Mouse (Mus musculus): ENCODE results near the gene Stx12. TPM values are rescaled to one million over a fixed set of nuclear protein-coding genes. Genes with fewer than 3 reads are reported as not detected.
"Not testable (repeated sequence)": the region's sequence is repeated elsewhere in the genome, so short reads cannot be mapped to it uniquely, and the experiment has no call there.

Stx12 gene
- polyA plus RNA-seq, 2 experiments, result 54.2 to 65.2 TPM

DNA sequence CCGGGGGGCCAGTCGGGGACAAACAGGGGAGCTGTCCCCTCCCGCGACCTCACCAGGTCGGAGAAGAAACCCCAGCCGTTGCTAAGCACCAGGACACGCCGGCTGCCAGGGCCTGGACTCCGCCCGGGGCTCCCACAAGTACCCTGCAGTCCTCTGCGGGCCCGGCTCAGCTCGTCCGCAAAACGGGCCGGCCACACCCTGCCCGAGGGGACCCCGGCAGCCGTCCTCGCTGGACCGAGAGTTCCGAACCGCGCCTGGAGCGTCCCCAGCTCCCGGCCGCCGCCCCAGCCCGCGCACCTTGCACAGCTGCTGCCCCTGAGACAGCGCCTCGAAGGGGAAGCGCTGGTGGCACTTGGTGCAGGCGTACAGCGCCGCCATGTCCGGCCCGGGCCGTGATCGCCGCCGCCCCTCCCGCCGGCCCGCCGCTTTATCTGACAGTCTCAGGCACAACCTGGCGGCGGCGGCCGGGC lies 37.8 kb upstream of the Stx12 start:
- Histone ChIP-seq H3K27me3 (ENCODE audit: control insufficient read depth, insufficient read depth, low read length) (no peaks in the 10 kb centered on the region), H3K27ac (replicated peaks; ENCODE audit: low read depth, low read length) (peak overlapping the region; percentile 75), H3K4me2 (replicated peaks; ENCODE audit: low read depth, low read length, severe bottlenecking) (peak overlapping the region; percentile 55), H3K4me3 (replicated peaks; ENCODE audit: low read length) (peak overlapping the region; percentile 95), H3K36me3 (ENCODE audit: control insufficient read depth, insufficient read depth, low read length) (peaks cover 12% of the 10 kb centered on the region), H3K4me1 (ENCODE audit: control insufficient read depth, insufficient read depth, low read length) (0 out of 2 replicates have a peak, but pooled peaks cover 3% of the 10 kb centered on the region), H3K9ac (ENCODE audit: low read depth, low read length, severe bottlenecking) (peak overlapping the region; percentile 84), H3K9me3 (ENCODE audit: control insufficient read depth, low read length) (no peaks in the 10 kb centered on the region)
- ATAC-seq (ENCODE audit: low FRiP score, low read depth) (peak; percentile 12), DNase-seq (ENCODE audit: low spot score) (no peak)
- no peak for TF ChIP-seq POLR2A (IDR thresholded peaks at IDR 0.05; ENCODE audit: borderline replicate concordance, extremely low read depth, insufficient read depth, insufficient read length)
- 0% methylated on average over 31 of the region's 50 CpGs for WGBS

DNA sequence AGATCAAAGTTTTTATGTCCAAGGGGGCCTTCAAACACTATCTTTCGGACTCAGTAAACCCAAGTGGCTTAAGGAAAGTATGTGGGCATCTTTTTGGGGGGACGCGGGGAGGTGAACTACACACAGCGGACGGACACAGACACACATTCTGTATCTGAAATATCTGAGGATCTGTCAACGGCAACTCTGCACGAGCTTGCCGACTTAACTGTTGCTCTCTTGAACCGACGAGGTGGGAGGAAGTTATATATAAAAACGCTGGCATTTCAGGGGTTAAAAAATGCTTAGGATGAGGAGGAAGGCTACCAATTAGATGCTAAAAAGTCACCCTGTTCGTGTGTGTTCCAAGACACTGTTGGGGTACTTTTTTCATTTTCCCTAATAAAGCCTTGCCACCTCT lies 37.2 kb upstream of the Stx12 start:
- peak overlapping the region; percentile 84 for H3K9ac ChIP-seq (ENCODE audit: low read depth, low read length, severe bottlenecking)
- no peak for TF ChIP-seq POLR2A (IDR thresholded peaks at IDR 0.05; ENCODE audit: borderline replicate concordance, extremely low read depth, insufficient read depth, insufficient read length)
- H3K27ac ChIP-seq (replicated peaks; ENCODE audit: low read depth, low read length), result no peak overlapping the region
- peak overlapping the region; percentile 55 for H3K4me2 ChIP-seq (replicated peaks; ENCODE audit: low read depth, low read length, severe bottlenecking)
- peaks cover 16% of the 10 kb centered on the region for H3K36me3 ChIP-seq (ENCODE audit: control insufficient read depth, insufficient read depth, low read length)
- peak overlapping the region; percentile 95 for H3K4me3 ChIP-seq (replicated peaks; ENCODE audit: low read length)
- H3K9me3 ChIP-seq (ENCODE audit: control insufficient read depth, low read length), result no peaks in the 10 kb centered on the region
- DNase-seq (ENCODE audit: low spot score), result no peak
- no peaks in the 10 kb centered on the region for H3K27me3 ChIP-seq (ENCODE audit: control insufficient read depth, insufficient read depth, low read length)
- ATAC-seq (ENCODE audit: low FRiP score, low read depth), result no peak
- H3K4me1 ChIP-seq (ENCODE audit: control insufficient read depth, insufficient read depth, low read length), result 0 out of 2 replicates have a peak, but pooled peaks cover 3% of the 10 kb centered on the region
- WGBS, result 35% methylated on average over 12 of the region's 12 CpGs

DNA sequence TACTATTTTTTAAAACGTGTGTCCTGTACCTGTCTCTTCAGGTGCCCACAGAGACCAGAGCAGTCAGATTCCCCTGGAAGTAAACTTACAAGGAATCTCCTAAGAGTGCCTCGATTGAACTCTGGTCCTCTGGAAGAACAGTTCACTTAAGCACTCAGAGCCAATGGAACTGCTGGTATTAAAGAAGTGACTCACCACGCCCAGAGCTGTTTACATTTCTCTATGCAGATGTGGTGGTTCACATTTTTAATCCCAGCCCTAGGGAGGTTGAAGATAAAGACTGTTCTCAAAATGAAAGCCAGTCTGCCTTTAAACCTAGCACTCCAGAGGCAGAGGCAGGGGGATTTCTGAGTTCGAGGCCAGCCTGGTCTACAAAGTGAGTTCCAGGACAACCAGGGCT lies 35.9 kb upstream of the Stx12 start:
- Histone ChIP-seq H3K4me1 (ENCODE audit: control insufficient read depth, insufficient read depth, low read length) (0 out of 2 replicates have a peak, but pooled peaks cover 3% of the 10 kb centered on the region), H3K4me2 (replicated peaks; ENCODE audit: low read depth, low read length, severe bottlenecking) (no peak overlapping the region), H3K27me3 (ENCODE audit: control insufficient read depth, insufficient read depth, low read length) (no peaks in the 10 kb centered on the region), H3K4me3 (replicated peaks; ENCODE audit: low read length) (no peak overlapping the region), H3K9me3 (ENCODE audit: control insufficient read depth, low read length) (no peaks in the 10 kb centered on the region), H3K9ac (ENCODE audit: low read depth, low read length, severe bottlenecking) (no peak overlapping the region), H3K36me3 (ENCODE audit: control insufficient read depth, insufficient read depth, low read length) (peaks cover 24% of the 10 kb centered on the region), H3K27ac (replicated peaks; ENCODE audit: low read depth, low read length) (no peak overlapping the region)
- DNase-seq (ENCODE audit: low spot score) (no peak), ATAC-seq (ENCODE audit: low FRiP score, low read depth) (no peak)
- 89% methylated on average over 4 of the region's 4 CpGs for WGBS
- TF ChIP-seq POLR2A (IDR thresholded peaks at IDR 0.05; ENCODE audit: borderline replicate concordance, extremely low read depth, insufficient read depth, insufficient read length), result no peak

DNA sequence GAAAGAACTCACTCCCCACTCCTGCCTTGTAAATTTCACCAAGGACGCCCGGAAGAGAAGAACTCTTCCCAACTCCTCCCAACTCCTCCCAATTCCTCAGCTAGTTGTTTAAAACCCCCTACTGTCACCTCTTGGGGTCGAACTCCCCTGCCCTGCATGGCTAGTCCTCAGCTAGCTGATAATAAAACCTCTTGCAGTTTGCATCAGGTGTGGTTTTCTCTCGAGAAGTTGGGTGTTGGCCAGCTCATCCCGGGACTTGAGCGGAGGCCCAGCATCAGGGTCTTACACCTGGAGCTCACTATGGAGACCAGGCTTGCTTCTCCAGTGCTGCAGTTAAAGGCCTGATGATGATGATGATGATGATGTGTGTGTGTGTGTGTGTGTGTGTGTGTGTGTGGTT lies 34.2 kb upstream of the Stx12 start:
- 72% methylated on average over 6 of the region's 6 CpGs for WGBS
- not testable (repeated sequence) for H3K27me3 ChIP-seq (ENCODE audit: control insufficient read depth, insufficient read depth, low read length); H3K9me3 ChIP-seq (ENCODE audit: control insufficient read depth, low read length); H3K4me3 ChIP-seq (replicated peaks; ENCODE audit: low read length); H3K9ac ChIP-seq (ENCODE audit: low read depth, low read length, severe bottlenecking); ATAC-seq (ENCODE audit: low FRiP score, low read depth); H3K4me2 ChIP-seq (replicated peaks; ENCODE audit: low read depth, low read length, severe bottlenecking); H3K27ac ChIP-seq (replicated peaks; ENCODE audit: low read depth, low read length); DNase-seq (ENCODE audit: low spot score); H3K4me1 ChIP-seq (ENCODE audit: control insufficient read depth, insufficient read depth, low read length)
- H3K36me3 ChIP-seq (ENCODE audit: control insufficient read depth, insufficient read depth, low read length), result peaks cover 40% of the 10 kb centered on the region

GRCm38 (mm10) chr4:132912156-132912555 lies 27.8 kb upstream of the Stx12 start:
- DNase-seq (ENCODE audit: low spot score) (no peak), ATAC-seq (ENCODE audit: low FRiP score, low read depth) (no peak)
- Histone ChIP-seq H3K27me3 (ENCODE audit: control insufficient read depth, insufficient read depth, low read length) (no peaks in the 10 kb centered on the region), H3K27ac (replicated peaks; ENCODE audit: low read depth, low read length) (no peak overlapping the region), H3K9ac (ENCODE audit: low read depth, low read length, severe bottlenecking) (no peak overlapping the region), H3K4me2 (replicated peaks; ENCODE audit: low read depth, low read length, severe bottlenecking) (no peak overlapping the region), H3K4me1 (ENCODE audit: control insufficient read depth, insufficient read depth, low read length) (no peaks in the 10 kb centered on the region), H3K36me3 (ENCODE audit: control insufficient read depth, insufficient read depth, low read length) (peaks cover 79% of the 10 kb centered on the region), H3K9me3 (ENCODE audit: control insufficient read depth, low read length) (no peaks in the 10 kb centered on the region), H3K4me3 (replicated peaks; ENCODE audit: low read length) (no peak overlapping the region)
- WGBS, result 89% methylated on average over 6 of the region's 6 CpGs
- no peak for TF ChIP-seq POLR2A (IDR thresholded peaks at IDR 0.05; ENCODE audit: borderline replicate concordance, extremely low read depth, insufficient read depth, insufficient read length)

GRCm38 (mm10) chr4:132905843-132906360 lies 21.6 kb upstream of the Stx12 start:
- Histone ChIP-seq H3K36me3 (ENCODE audit: control insufficient read depth, insufficient read depth, low read length) (peaks cover 63% of the 10 kb centered on the region), H3K27ac (replicated peaks; ENCODE audit: low read depth, low read length) (no peak overlapping the region), H3K4me3 (replicated peaks; ENCODE audit: low read length) (no peak overlapping the region), H3K9ac (ENCODE audit: low read depth, low read length, severe bottlenecking) (no peak overlapping the region), H3K27me3 (ENCODE audit: control insufficient read depth, insufficient read depth, low read length) (no peaks in the 10 kb centered on the region), H3K4me2 (replicated peaks; ENCODE audit: low read depth, low read length, severe bottlenecking) (no peak overlapping the region), H3K9me3 (ENCODE audit: control insufficient read depth, low read length) (no peaks in the 10 kb centered on the region), H3K4me1 (ENCODE audit: control insufficient read depth, insufficient read depth, low read length) (no peaks in the 10 kb centered on the region)
- DNase-seq (ENCODE audit: low spot score) (no peak), ATAC-seq (ENCODE audit: low FRiP score, low read depth) (no peak)
- 93% methylated on average over 5 of the region's 5 CpGs for WGBS
- TF ChIP-seq POLR2A (IDR thresholded peaks at IDR 0.05; ENCODE audit: borderline replicate concordance, extremely low read depth, insufficient read depth, insufficient read length), result no peak

Measured in limb, embryonic 14.5 days (tissue).